ENCODE assay signal across 8 mouse cellular contexts in the genomic region with DNA sequence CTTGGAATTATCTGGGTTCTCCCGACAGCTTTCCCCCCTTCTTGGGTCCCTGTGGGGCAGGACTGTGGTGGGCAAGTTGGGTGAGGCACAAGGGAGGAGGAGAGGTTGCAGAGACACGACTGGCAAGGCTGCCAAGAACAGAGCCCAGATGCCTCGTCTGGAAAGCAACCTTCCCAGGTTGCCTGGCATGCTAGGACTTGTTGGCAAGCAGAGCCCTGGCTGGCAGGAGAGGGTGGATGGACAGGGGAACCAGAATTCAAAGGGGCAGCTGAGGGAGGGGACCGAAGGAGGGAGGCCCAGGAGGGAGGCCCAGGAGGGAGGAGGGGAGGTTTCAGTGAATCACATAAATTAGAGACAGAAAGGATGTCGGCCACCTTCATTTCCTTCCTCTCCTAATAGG.
DNase-seq lines count a peak whose midpoint lies in the region; ATAC-seq lines count a peak whose summit lies in the region.
"Had no signal": no experiment of that assay in that cellular context is flagged by ENCODE, and none has a peak within 500 bp of the region (broad histone marks: within the 10 kb centered on the region; RNA-seq: fewer than 3 reads in every experiment).

No protein-coding gene starts in this region.

- no peaks in the 10 kb centered on the region for H3K27me3 ChIP-seq in embryonic facial prominence, embryonic 11.5 days (ENCODE audit: control insufficient read depth, insufficient read depth, low read length)
- H3K27me3 ChIP-seq in hindbrain, embryonic 12.5 days = no peaks in the 10 kb centered on the region; the same call in 1 of the 2 replicates
- no peaks in the 10 kb centered on the region for H3K27me3 ChIP-seq in midbrain, embryonic 15.5 days (replicated peaks)

- H3K9ac ChIP-seq in embryonic facial prominence, embryonic 11.5 days (replicated peaks; ENCODE audit: low read length) = no peak overlapping the region
- H3K9ac ChIP-seq in hindbrain, embryonic 12.5 days = peak overlapping the region; percentile 47; the same call in 1 of the 2 replicates
- no peak overlapping the region for H3K9ac ChIP-seq in midbrain, embryonic 15.5 days

- H3K36me3 ChIP-seq in embryonic facial prominence, embryonic 11.5 days (replicated peaks; ENCODE audit: control insufficient read depth, insufficient read depth, low read depth, low read length) = no peaks in the 10 kb centered on the region
- H3K36me3 ChIP-seq in hindbrain, embryonic 12.5 days = no peaks in the 10 kb centered on the region
- no peaks in the 10 kb centered on the region for H3K36me3 ChIP-seq in midbrain, embryonic 15.5 days (replicated peaks)

- no peak for ATAC-seq in embryonic facial prominence, embryonic 11.5 days (replicated peaks; ENCODE audit: insufficient number of reproducible peaks, low FRiP score, low TSS enrichment, low read depth)
- ATAC-seq in hindbrain, embryonic 12.5 days (ENCODE audit: low FRiP score) = peak; percentile 72
- ATAC-seq in midbrain, embryonic 15.5 days (replicated peaks) = peak; percentile 76

- H3K4me3 ChIP-seq in embryonic facial prominence, embryonic 11.5 days (ENCODE audit: low read depth, low read length) = no peak overlapping the region
- H3K4me3 ChIP-seq in hindbrain, embryonic 12.5 days = no peak overlapping the region
- no peak overlapping the region for H3K4me3 ChIP-seq in midbrain, embryonic 15.5 days
- H3K4me3 ChIP-seq: myocyte had no signal

- peak; percentile 77 to 78 for DNase-seq in right cerebral cortex, postnatal 10 days (ENCODE audit: low spot score in 2 of 2)
- DNase-seq in right cerebral cortex, postnatal 14 days = no peak
- peak; percentile 54 for DNase-seq in embryonic facial prominence, embryonic 11.5 days (ENCODE audit: low spot score)
- DNase-seq in urinary bladder, postnatal 25 days (ENCODE audit: low spot score) = no peak
- DNase-seq in liver = no peak

- no peaks in the 10 kb centered on the region for H3K9me3 ChIP-seq in embryonic facial prominence, embryonic 11.5 days (replicated peaks; ENCODE audit: control insufficient read depth, low read length)
- no peaks in the 10 kb centered on the region for H3K9me3 ChIP-seq in hindbrain, embryonic 12.5 days (replicated peaks)
- no peaks in the 10 kb centered on the region for H3K9me3 ChIP-seq in midbrain, embryonic 15.5 days

- H3K4me2 ChIP-seq in embryonic facial prominence, embryonic 11.5 days (ENCODE audit: low read depth, low read length) = no peak overlapping the region
- no peak overlapping the region for H3K4me2 ChIP-seq in hindbrain, embryonic 12.5 days (replicated peaks)
- no peak overlapping the region for H3K4me2 ChIP-seq in midbrain, embryonic 15.5 days

- 23% methylated on average over 5 of the region's 5 CpGs for WGBS in embryonic facial prominence, embryonic 11.5 days
- WGBS in hindbrain, embryonic 12.5 days = 15% methylated on average over 5 of the region's 5 CpGs
- 10% methylated on average over 5 of the region's 5 CpGs for WGBS in midbrain, embryonic 15.5 days

- peaks cover 5% of the 10 kb centered on the region for H3K4me1 ChIP-seq in embryonic facial prominence, embryonic 11.5 days (ENCODE audit: control insufficient read depth, insufficient read depth, low read length)
- peaks cover 22% of the 10 kb centered on the region for H3K4me1 ChIP-seq in hindbrain, embryonic 12.5 days
- peaks cover 22% of the 10 kb centered on the region for H3K4me1 ChIP-seq in midbrain, embryonic 15.5 days

- no peak overlapping the region; the same call in 1 of the 2 replicates for H3K27ac ChIP-seq in embryonic facial prominence, embryonic 11.5 days (replicated peaks; ENCODE audit: low read depth, low read length)
- H3K27ac ChIP-seq in hindbrain, embryonic 12.5 days = peak overlapping the region; percentile 71
- H3K27ac ChIP-seq in midbrain, embryonic 15.5 days = peak overlapping the region; percentile 71

Comparison
In these comparisons a context has a peak if more than half of its experiments do, and no peak if none do; other contexts are left out.
1. DNase-seq: peak in right cerebral cortex, postnatal 10 days (2 of 2) and embryonic facial prominence, embryonic 11.5 days (single experiment); none in right cerebral cortex, postnatal 14 days (single experiment), urinary bladder, postnatal 25 days (single experiment) and liver (single experiment).